Mouse (Mus musculus) lung, postnatal 0 days (tissue): ENCODE measurements at regions not wholly inside any gene's neighbourhood (a gene's known extent, or its start where the extent isn't known, plus 50 kb on each side); places are given as distances from the start of the nearest gene placed in this dataset.

Experiments
- CTCF ChIP-seq: IDR thresholded peaks from 2 replicates; pipeline ENCODE4 v1.5.1; 2016; ENCODE audit warnings: antibody characterized with exemption, mild to moderate bottlenecking
- EP300 ChIP-seq: IDR thresholded peaks from 2 replicates; pipeline ENCODE4 v1.6.1; 2016; ENCODE audit warnings: antibody characterized with exemption, mild to moderate bottlenecking, control low read depth

- TF ChIP-seq EP300: no peak
- TF ChIP-seq CTCF: no peak
Measured at GRCm38 (mm10) chr9:88049792-88050191, 277.2 kb upstream of the Nt5e start.
